Comparison of ENCODE assay signal across 17 mouse cellular contexts in genomic region chr9:47759807-47760206, GRCm38 (mm10).
A peak's percentile ranks its signal among the peaks of the same experiment; 100 is the strongest.
DNase-seq lines count a peak whose midpoint lies in the region; ATAC-seq lines count a peak whose summit lies in the region.
"Had no signal": no experiment of that assay in that cellular context is flagged by ENCODE, and none has a peak within 500 bp of the region (broad histone marks: within the 10 kb centered on the region; RNA-seq: fewer than 3 reads in every experiment).

No protein-coding gene starts in this region.

- H3K9me3 ChIP-seq in forebrain, embryonic 15.5 days: no peaks in the 10 kb centered on the region
- H3K9me3 ChIP-seq in forebrain, embryonic 11.5 days (ENCODE audit: control insufficient read depth, low read length): no peaks in the 10 kb centered on the region
- H3K9me3 ChIP-seq: neural tube, embryonic 13.5 days had no signal

- H3K27ac ChIP-seq in forebrain, embryonic 15.5 days (replicated peaks): 0 out of 2 replicates have a peak overlapping the region, but pooled peaks have one; percentile 11
- H3K27ac ChIP-seq in forebrain, embryonic 11.5 days (ENCODE audit: low read depth, low read length): no peak overlapping the region
- H3K27ac ChIP-seq: neural tube, embryonic 13.5 days had no signal

- ATAC-seq in forebrain, embryonic 15.5 days (replicated peaks): no peak; the same call in 1 of the 2 replicates
- no peak for ATAC-seq in forebrain, embryonic 11.5 days (replicated peaks; ENCODE audit: low FRiP score)
- ATAC-seq: intestine, postnatal 0 days had no signal

- H3K9ac ChIP-seq in forebrain, embryonic 15.5 days (replicated peaks): no peak overlapping the region
- H3K9ac ChIP-seq in forebrain, embryonic 11.5 days (ENCODE audit: low read length): no peak overlapping the region
- H3K9ac ChIP-seq: neural tube, embryonic 13.5 days had no signal

- H3K36me3 ChIP-seq in forebrain, embryonic 15.5 days: no peaks in the 10 kb centered on the region
- no peaks in the 10 kb centered on the region for H3K36me3 ChIP-seq in forebrain, embryonic 11.5 days (ENCODE audit: control insufficient read depth, insufficient read depth, low read length)
- H3K36me3 ChIP-seq: neural tube, embryonic 13.5 days had no signal

- H3K27me3 ChIP-seq in forebrain, embryonic 15.5 days: no peaks in the 10 kb centered on the region
- H3K27me3 ChIP-seq in forebrain, embryonic 11.5 days (ENCODE audit: control insufficient read depth, insufficient read depth, low read length): no peaks in the 10 kb centered on the region
- H3K27me3 ChIP-seq: neural tube, embryonic 13.5 days had no signal

- H3K4me1 ChIP-seq in forebrain, embryonic 15.5 days: peaks cover 56% of the 10 kb centered on the region
- H3K4me1 ChIP-seq in forebrain, embryonic 11.5 days (replicated peaks; ENCODE audit: control insufficient read depth, insufficient read depth, low read length): peaks cover 3% of the 10 kb centered on the region

- no peak overlapping the region for H3K4me3 ChIP-seq in forebrain, embryonic 15.5 days
- no peak overlapping the region for H3K4me3 ChIP-seq in forebrain, embryonic 11.5 days (ENCODE audit: low read depth, low read length)
- H3K4me3 ChIP-seq: neural tube, embryonic 13.5 days had no signal

- no peak for DNase-seq in forebrain, embryonic 11.5 days (ENCODE audit: low spot score)
- DNase-seq in layer of hippocampus, adult 18-20 months (ENCODE audit: low spot score in 2 of 2): peak; percentile 41 to 66
- no peak for DNase-seq in layer of hippocampus, postnatal 25 days (ENCODE audit: extremely low spot score in 1 of 2, low spot score in 1 of 2)
- peak; percentile 27 for DNase-seq in cerebellum, adult 8-10 months
- peak; percentile 20 for DNase-seq in gastrocnemius, postnatal 25 days
- DNase-seq in lung, postnatal 4 days: no peak
- DNase-seq in ovary, postnatal 10 days (ENCODE audit: low spot score): no peak
- DNase-seq: adrenal gland, postnatal 36 days; heart, adult 11 months; heart, postnatal 10 days; kidney, postnatal 14 days; lung, postnatal 10 days; midbrain, embryonic 14.5 days; right cerebral cortex, adult 18-20 months had no signal

- H3K4me2 ChIP-seq in forebrain, embryonic 15.5 days (replicated peaks): no peak overlapping the region
- H3K4me2 ChIP-seq in forebrain, embryonic 11.5 days (ENCODE audit: low read depth, low read length, severe bottlenecking): no peak overlapping the region
- H3K4me2 ChIP-seq: neural tube, embryonic 13.5 days had no signal

- 34% methylated on average over 7 of the region's 7 CpGs for WGBS in forebrain, embryonic 15.5 days
- WGBS in forebrain, embryonic 11.5 days: 66% methylated on average over 7 of the region's 7 CpGs

Comparison
In these comparisons a context has a peak if more than half of its experiments do, and no peak if none do; other contexts are left out.
1. DNase-seq: peak in layer of hippocampus, adult 18-20 months (2 of 2), cerebellum, adult 8-10 months (single experiment) and gastrocnemius, postnatal 25 days (single experiment); none in forebrain, embryonic 11.5 days (single experiment), layer of hippocampus, postnatal 25 days (0 of 2), lung, postnatal 4 days (0 of 2) and ovary, postnatal 10 days (single experiment).